Mouse (Mus musculus): Measurements from ENCODE around the gene Epb41l5.

- TF ChIP-seq POLR2A (IDR thresholded peaks at IDR 0.05; ENCODE audit: extremely low read depth, insufficient read depth, low read length) (no peak), CTCF (IDR thresholded peaks at IDR 0.05; ENCODE audit: extremely low read depth, insufficient read depth, low read length) (no peak)
These were observed 11.4 kb downstream of the Epb41l5 start for GRCm38 (mm10) chr1:119637188-119638023.

Data from cortical plate, adult 2 months (tissue).